ENCODE assay signal across 11 mouse cellular contexts in the genomic region with DNA sequence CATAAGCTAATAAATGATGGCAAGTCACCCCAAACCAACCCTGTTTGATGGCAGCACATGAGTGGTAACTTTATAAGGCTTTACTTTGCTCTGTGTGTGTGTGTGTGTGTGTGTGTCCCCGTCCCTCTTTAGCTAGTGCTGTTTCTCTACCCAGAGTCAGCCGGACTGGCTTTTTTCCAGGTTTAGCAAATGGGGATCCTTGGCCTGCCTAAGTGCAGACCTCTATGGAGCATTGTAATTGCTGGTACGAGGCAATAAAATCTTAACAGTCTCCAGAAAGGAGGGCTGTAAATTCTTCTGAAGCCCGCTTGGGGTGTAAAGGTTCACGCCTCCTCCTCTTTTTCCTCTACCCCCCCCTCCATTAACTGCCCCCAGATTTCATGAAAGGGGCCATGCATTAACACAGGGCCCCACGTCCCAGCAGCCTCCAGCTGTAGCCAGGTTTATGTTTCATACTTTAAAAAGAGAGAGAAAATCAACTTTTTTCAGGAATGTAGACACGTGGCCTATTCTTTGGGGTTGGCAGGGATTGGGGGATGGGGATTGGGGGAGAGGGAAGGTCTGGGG. TPM values are rescaled to one million over a fixed set of nuclear protein-coding genes. Genes with fewer than 3 reads are reported as not detected.
DNase-seq lines count a peak whose midpoint lies in the region; ATAC-seq and TF ChIP-seq lines count a peak whose summit lies in the region.
"Had no signal": no experiment of that assay in that cellular context is flagged by ENCODE, and none has a peak within 500 bp of the region (broad histone marks: within the 10 kb centered on the region; RNA-seq: fewer than 3 reads in every experiment).

No protein-coding gene starts in this region.

- no peak for TF ChIP-seq EP300 in liver, postnatal 0 days (IDR thresholded peaks at IDR 0.05; ENCODE audit: low read depth)

- H3K9me3 ChIP-seq in embryonic facial prominence, embryonic 11.5 days (replicated peaks; ENCODE audit: control insufficient read depth, low read length): no peaks in the 10 kb centered on the region
- H3K9me3 ChIP-seq in hindbrain, embryonic 14.5 days (ENCODE audit: control insufficient read depth, low read length): no peaks in the 10 kb centered on the region
- no peaks in the 10 kb centered on the region for H3K9me3 ChIP-seq in midbrain, embryonic 11.5 days (ENCODE audit: control insufficient read depth, low read length)
- H3K9me3 ChIP-seq in liver, postnatal 0 days (ENCODE audit: low read length): no peaks in the 10 kb centered on the region
- H3K9me3 ChIP-seq: liver, embryonic 13.5 days had no signal

- H3K4me2 ChIP-seq in embryonic facial prominence, embryonic 11.5 days (ENCODE audit: low read depth, low read length): no peak overlapping the region
- H3K4me2 ChIP-seq in hindbrain, embryonic 14.5 days (replicated peaks): no peak overlapping the region
- no peak overlapping the region for H3K4me2 ChIP-seq in midbrain, embryonic 11.5 days
- no peak overlapping the region for H3K4me2 ChIP-seq in liver, postnatal 0 days (ENCODE audit: low read depth, low read length)
- H3K4me2 ChIP-seq: liver, embryonic 13.5 days had no signal

- no peak overlapping the region for H3K9ac ChIP-seq in embryonic facial prominence, embryonic 11.5 days (replicated peaks; ENCODE audit: low read length)
- H3K9ac ChIP-seq in hindbrain, embryonic 14.5 days: no peak overlapping the region
- no peak overlapping the region for H3K9ac ChIP-seq in midbrain, embryonic 11.5 days (ENCODE audit: low read length)
- H3K9ac ChIP-seq in liver, postnatal 0 days (replicated peaks): no peak overlapping the region
- H3K9ac ChIP-seq: liver, embryonic 13.5 days had no signal

- no peak overlapping the region for H3K27ac ChIP-seq in embryonic facial prominence, embryonic 11.5 days (replicated peaks; ENCODE audit: low read depth, low read length)
- peak overlapping the region; percentile 43 for H3K27ac ChIP-seq in hindbrain, embryonic 14.5 days
- H3K27ac ChIP-seq in midbrain, embryonic 11.5 days (ENCODE audit: low read depth, low read length): no peak overlapping the region
- no peak overlapping the region for H3K27ac ChIP-seq in liver, postnatal 0 days (ENCODE audit: low read depth)
- H3K27ac ChIP-seq: liver, embryonic 13.5 days had no signal

- no peaks in the 10 kb centered on the region for H3K27me3 ChIP-seq in embryonic facial prominence, embryonic 11.5 days (ENCODE audit: control insufficient read depth, insufficient read depth, low read length)
- H3K27me3 ChIP-seq in hindbrain, embryonic 14.5 days (ENCODE audit: control insufficient read depth, insufficient read depth, low read length): no peaks in the 10 kb centered on the region
- H3K27me3 ChIP-seq in midbrain, embryonic 11.5 days (ENCODE audit: control insufficient read depth, insufficient read depth, low read length): no peaks in the 10 kb centered on the region
- no peaks in the 10 kb centered on the region for H3K27me3 ChIP-seq in liver, postnatal 0 days (ENCODE audit: insufficient read depth, low read length)
- H3K27me3 ChIP-seq: liver, embryonic 13.5 days had no signal

- no peak overlapping the region for H3K4me3 ChIP-seq in embryonic facial prominence, embryonic 11.5 days (ENCODE audit: low read depth, low read length)
- H3K4me3 ChIP-seq in hindbrain, embryonic 14.5 days (replicated peaks; ENCODE audit: low read length): no peak overlapping the region
- no peak overlapping the region for H3K4me3 ChIP-seq in midbrain, embryonic 11.5 days (ENCODE audit: low read depth, low read length)
- H3K4me3 ChIP-seq in liver, postnatal 0 days (ENCODE audit: low read depth, low read length): no peak overlapping the region
- H3K4me3 ChIP-seq: liver, embryonic 13.5 days; myocyte had no signal

- no peaks in the 10 kb centered on the region for H3K36me3 ChIP-seq in embryonic facial prominence, embryonic 11.5 days (replicated peaks; ENCODE audit: control insufficient read depth, insufficient read depth, low read depth, low read length)
- no peaks in the 10 kb centered on the region for H3K36me3 ChIP-seq in hindbrain, embryonic 14.5 days (replicated peaks; ENCODE audit: control insufficient read depth, insufficient read depth)
- H3K36me3 ChIP-seq in midbrain, embryonic 11.5 days (ENCODE audit: control insufficient read depth, insufficient read depth, low read length): no peaks in the 10 kb centered on the region
- H3K36me3 ChIP-seq in liver, postnatal 0 days (replicated peaks; ENCODE audit: insufficient read depth, low read length): no peaks in the 10 kb centered on the region
- H3K36me3 ChIP-seq: liver, embryonic 13.5 days had no signal

- no peaks in the 10 kb centered on the region; the same call in 1 of the 2 replicates for H3K4me1 ChIP-seq in embryonic facial prominence, embryonic 11.5 days (ENCODE audit: control insufficient read depth, insufficient read depth, low read length)
- peaks cover 18% of the 10 kb centered on the region for H3K4me1 ChIP-seq in hindbrain, embryonic 14.5 days (replicated peaks; ENCODE audit: control insufficient read depth, insufficient read depth, low read length)
- H3K4me1 ChIP-seq in midbrain, embryonic 11.5 days (ENCODE audit: control insufficient read depth, insufficient read depth, low read length): peaks cover 22% of the 10 kb centered on the region
- H3K4me1 ChIP-seq in liver, postnatal 0 days (ENCODE audit: insufficient read depth): no peaks in the 10 kb centered on the region
- H3K4me1 ChIP-seq: liver, embryonic 13.5 days had no signal

- TF ChIP-seq CTCF in liver, postnatal 0 days (IDR thresholded peaks at IDR 0.05; ENCODE audit: low read depth): no peak

- WGBS in embryonic facial prominence, embryonic 11.5 days: 59% methylated on average over 7 of the region's 7 CpGs
- WGBS in hindbrain, embryonic 14.5 days: 44% methylated on average over 7 of the region's 7 CpGs
- WGBS in midbrain, embryonic 11.5 days: 74% methylated on average over 7 of the region's 7 CpGs
- 68% methylated on average over 7 of the region's 7 CpGs for WGBS in liver, postnatal 0 days (ENCODE audit: insufficient replicate concordance)

- ATAC-seq in embryonic facial prominence, embryonic 11.5 days (replicated peaks; ENCODE audit: insufficient number of reproducible peaks, low FRiP score, low TSS enrichment, low read depth): peak; percentile 55; the same call in 1 of the 2 replicates
- ATAC-seq in hindbrain, embryonic 14.5 days (ENCODE audit: low FRiP score): peak; percentile 66; the same call in 1 of the 2 replicates
- ATAC-seq in midbrain, embryonic 11.5 days (ENCODE audit: low FRiP score): no peak
- ATAC-seq in liver, postnatal 0 days: no peak

- DNase-seq in adrenal gland, postnatal 14 days: peak; percentile 42
- no peak for DNase-seq in adrenal gland, adult 8-10 months
- DNase-seq in embryonic facial prominence, embryonic 11.5 days (ENCODE audit: low spot score): no peak
- DNase-seq in hindbrain, embryonic 14.5 days (ENCODE audit: low spot score): no peak
- DNase-seq in midbrain, embryonic 11.5 days (ENCODE audit: low spot score, missing footprints): peak; percentile 77
- no peak for DNase-seq in liver, postnatal 0 days
- no peak for DNase-seq in thymus, adult 18-20 months
- no peak for DNase-seq in urinary bladder, adult 2 months (ENCODE audit: low spot score)
- DNase-seq: heart, postnatal 4 days; liver, embryonic 13.5 days had no signal

RNA-seq across cellular contexts. Expression of a gene that starts 57.6 kb away (rescaled TPM):
- total RNA-seq in adrenal gland, postnatal 14 days (2021): 9.2 and 10.8 TPM in 2 replicates
- total RNA-seq in adrenal gland, adult 8-10 months (2022): 10 to 100 TPM; 10.8 to 13.6 (median 12.1) TPM
- 12.6 and 14.5 TPM in 2 replicates for polyA plus RNA-seq in embryonic facial prominence, embryonic 11.5 days (2014; fragmentation: Nextera tagmentation; extraction: Ambion mirVana)
- 4.4 and 5.4 TPM in 2 replicates for polyA plus RNA-seq in hindbrain, embryonic 14.5 days (2014; fragmentation: Nextera tagmentation; extraction: Ambion mirVana)
- 10.5 and 11.8 TPM in 2 replicates for polyA plus RNA-seq in midbrain, embryonic 11.5 days (2014; fragmentation: Nextera tagmentation; extraction: Ambion mirVana)
- 1.9 and 2.4 TPM in 2 replicates for polyA plus RNA-seq in liver, postnatal 0 days (2015; fragmentation: Nextera tagmentation; extraction: Ambion mirVana)
- 8.8 and 9.5 TPM in 2 replicates for polyA plus RNA-seq in urinary bladder, adult 2 months (2012; rRNA removed)

Comparison
In these comparisons a context has a peak if more than half of its experiments do, and no peak if none do; other contexts are left out.
1. DNase-seq: peak in adrenal gland, postnatal 14 days (single experiment) and midbrain, embryonic 11.5 days (single experiment); none in adrenal gland, adult 8-10 months (single experiment), embryonic facial prominence, embryonic 11.5 days (single experiment), hindbrain, embryonic 14.5 days (single experiment), liver, postnatal 0 days (single experiment), thymus, adult 18-20 months (0 of 2) and urinary bladder, adult 2 months (single experiment).
2. ATAC-seq: peak in embryonic facial prominence, embryonic 11.5 days (single experiment) and hindbrain, embryonic 14.5 days (single experiment); none in midbrain, embryonic 11.5 days (single experiment) and liver, postnatal 0 days (single experiment).